Mouse (Mus musculus) cerebral cortex, adult 2 months (tissue): ENCODE measurements around the gene Sbno2.

ENCODE experiments used
- WGBS: fragments of 180-500 bp; shearing (Covaris S2); methylation state at CpG from one replicate; pipeline ENCODE4 v1.1.7; 2018; 5-methylcytosine and 5-hydroxymethylcytosine counted together

Sbno2 gene

GRCm38 (mm10) chr10:80018739-80019297 lies 86.6 kb downstream of the Sbno2 start:
- 24% methylated on average over 15 of the region's 15 CpGs for WGBS

- WGBS, result 84% methylated on average over 14 of the region's 14 CpGs
Measured at GRCm38 (mm10) chr10:80017771-80018170, 87.6 kb downstream of the Sbno2 start.

GRCm38 (mm10) chr10:80017361-80017760 lies 88.0 kb downstream of the Sbno2 start:
- WGBS, result 75% methylated on average over 3 of the region's 3 CpGs

GRCm38 (mm10) chr10:80016931-80017330 lies 88.4 kb downstream of the Sbno2 start:
- 93% methylated on average over 10 of the region's 10 CpGs for WGBS

- 66% methylated on average over 11 of the region's 11 CpGs for WGBS
Measured at GRCm38 (mm10) chr10:80016511-80016910, 88.9 kb downstream of the Sbno2 start, which contains the start of gene Arhgap45. TSS of gene Arhgap45 (plus strand) at chr10:80016653.

GRCm38 (mm10) chr10:80015583-80015982 lies 89.8 kb downstream of the Sbno2 start:
- WGBS, result 89% methylated on average over 10 of the region's 10 CpGs

- 49% methylated on average over 28 of the region's 28 CpGs for WGBS
Measured at GRCm38 (mm10) chr10:80014484-80015290, 90.7 kb downstream of the Sbno2 start.

GRCm38 (mm10) chr10:80013609-80014008 lies 91.8 kb downstream of the Sbno2 start:
- 60% methylated on average over 25 of the region's 25 CpGs for WGBS

- 89% methylated on average over 6 of the region's 6 CpGs for WGBS
Measured at GRCm38 (mm10) chr10:80011740-80012139, 93.6 kb downstream of the Sbno2 start.
